Mouse (Mus musculus) mesoderm, embryonic 11.5 days (tissue): ENCODE measurements at regions not wholly inside any gene's neighbourhood (a gene's known extent, or its start where the extent isn't known, plus 50 kb on each side); places are given as distances from the start of the nearest gene placed in this dataset.

Source experiments
- DNase-seq: peaks from one replicate; pipeline ENCODE4 v3.0.0-alpha.2; 2012; ENCODE audit warnings: low read depth, low spot score

GRCm38 (mm10) chr13:39702621-39703020 lies 658.6 kb downstream of the Ofcc1 start:
- DNase-seq = no peak

- DNase-seq = no peak
Measured at GRCm38 (mm10) chr13:39691291-39692024, 669.8 kb downstream of the Ofcc1 start.

GRCm38 (mm10) chr13:39664548-39664947 lies 696.7 kb downstream of the Ofcc1 start:
- DNase-seq = no peak

GRCm38 (mm10) chr13:39649457-39649856 lies 688.8 kb upstream of the Slc35b3 start:
- no peak for DNase-seq

- DNase-seq = peak; percentile 16
Measured at GRCm38 (mm10) chr13:39647367-39647766, 686.7 kb upstream of the Slc35b3 start.

GRCm38 (mm10) chr13:39631506-39632132 lies 670.9 kb upstream of the Slc35b3 start:
- no peak for DNase-seq
